Mouse (Mus musculus) urinary bladder, postnatal 14 days (tissue): ENCODE measurements at regions not wholly inside any gene's neighbourhood (a gene's known extent, or its start where the extent isn't known, plus 50 kb on each side); places are given as distances from the start of the nearest gene placed in this dataset.

Source experiments
- DNase-seq: peaks from one replicate; pipeline ENCODE4 v3.0.0; 2021; ENCODE audit warnings: low spot score

GRCm38 (mm10) chr9:100194604-100195444, 291.8 kb downstream of the Il20rb start:
- peak; percentile 7 for DNase-seq

DNA sequence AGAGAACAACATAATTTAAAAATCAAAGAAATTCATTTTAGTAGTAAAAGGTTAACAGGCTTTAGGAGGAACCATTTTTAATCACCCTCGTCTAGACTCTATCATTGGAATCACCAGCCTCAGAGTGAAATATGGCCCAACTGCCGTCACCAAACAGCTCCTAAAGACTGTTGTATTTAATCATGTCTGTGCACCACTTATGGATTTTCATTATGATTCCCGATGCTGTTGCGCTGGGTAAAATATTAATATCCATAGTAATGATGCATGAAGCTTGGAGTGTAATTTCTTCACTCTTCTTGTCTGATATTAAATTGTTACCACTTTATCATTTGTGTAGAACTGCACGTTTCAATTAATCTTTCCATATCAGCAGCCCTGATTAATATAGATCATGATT, 292.4 kb downstream of the Il20rb start:
- no peak for DNase-seq

DNA sequence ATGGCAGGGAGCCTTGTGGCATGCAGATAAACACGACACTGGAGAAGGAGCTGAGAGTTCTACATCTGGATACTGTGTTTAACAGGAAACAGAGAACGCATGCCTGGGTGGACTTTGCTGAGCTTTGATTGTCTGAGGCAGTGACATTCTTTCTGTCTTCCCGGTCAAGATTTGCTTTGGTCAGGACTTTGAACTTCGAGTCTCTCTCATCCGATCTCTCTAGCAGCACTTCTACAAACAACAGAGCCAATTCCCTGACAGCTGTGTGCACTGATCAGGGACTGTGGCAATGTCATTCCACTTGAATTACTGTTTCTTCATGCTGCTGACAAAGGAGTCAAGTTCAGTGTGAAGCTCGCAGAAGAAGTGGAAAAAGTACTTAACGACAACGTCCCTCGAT, 302.5 kb downstream of the Il20rb start:
- DNase-seq: no peak

DNA sequence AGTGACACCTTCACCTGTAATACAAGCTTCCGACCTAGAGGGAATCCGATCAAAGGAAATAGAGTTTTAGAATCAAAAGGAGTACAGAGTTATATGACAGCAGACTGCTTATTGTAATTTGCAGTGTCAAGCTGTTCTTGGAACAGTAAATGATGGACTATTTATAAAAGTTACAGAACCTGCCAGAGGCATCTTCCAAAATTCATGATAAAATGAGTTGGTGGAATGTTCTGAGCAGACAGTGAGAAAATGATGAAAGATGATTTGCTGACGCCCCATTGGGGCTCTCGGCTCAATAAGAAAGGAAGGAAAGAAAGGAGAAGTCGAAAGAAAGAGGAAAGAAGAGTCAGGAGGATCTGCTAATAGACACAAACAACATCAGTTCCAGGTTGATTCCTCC, 300.3 kb upstream of the Sox14 start:
- no peak for DNase-seq

- DNase-seq: peak; percentile 6
Observed at GRCm38 (mm10) chr9:100166256-100166655, 290.3 kb upstream of the Sox14 start.

DNA sequence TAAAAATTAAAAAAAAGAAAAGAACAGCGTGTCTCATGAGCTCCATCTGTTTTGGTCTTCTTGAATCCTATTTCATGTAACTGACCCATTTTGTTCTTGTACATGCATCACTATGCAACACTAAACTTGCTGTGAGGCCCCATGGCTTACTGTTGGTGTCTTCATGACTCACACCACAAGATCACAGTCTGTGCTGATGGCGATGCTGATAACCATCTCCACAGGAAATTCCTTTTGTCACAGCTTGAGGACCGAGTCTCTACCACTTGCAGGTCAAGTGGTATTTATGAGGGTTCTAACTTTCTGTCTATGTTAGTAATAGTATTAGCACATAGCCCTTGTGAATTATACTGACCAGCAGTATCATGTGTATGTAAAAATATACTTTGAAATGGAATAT, 286.0 kb upstream of the Sox14 start:
- DNase-seq: no peak
